7 mouse cellular contexts compared by ENCODE assay signal in the genomic region with DNA sequence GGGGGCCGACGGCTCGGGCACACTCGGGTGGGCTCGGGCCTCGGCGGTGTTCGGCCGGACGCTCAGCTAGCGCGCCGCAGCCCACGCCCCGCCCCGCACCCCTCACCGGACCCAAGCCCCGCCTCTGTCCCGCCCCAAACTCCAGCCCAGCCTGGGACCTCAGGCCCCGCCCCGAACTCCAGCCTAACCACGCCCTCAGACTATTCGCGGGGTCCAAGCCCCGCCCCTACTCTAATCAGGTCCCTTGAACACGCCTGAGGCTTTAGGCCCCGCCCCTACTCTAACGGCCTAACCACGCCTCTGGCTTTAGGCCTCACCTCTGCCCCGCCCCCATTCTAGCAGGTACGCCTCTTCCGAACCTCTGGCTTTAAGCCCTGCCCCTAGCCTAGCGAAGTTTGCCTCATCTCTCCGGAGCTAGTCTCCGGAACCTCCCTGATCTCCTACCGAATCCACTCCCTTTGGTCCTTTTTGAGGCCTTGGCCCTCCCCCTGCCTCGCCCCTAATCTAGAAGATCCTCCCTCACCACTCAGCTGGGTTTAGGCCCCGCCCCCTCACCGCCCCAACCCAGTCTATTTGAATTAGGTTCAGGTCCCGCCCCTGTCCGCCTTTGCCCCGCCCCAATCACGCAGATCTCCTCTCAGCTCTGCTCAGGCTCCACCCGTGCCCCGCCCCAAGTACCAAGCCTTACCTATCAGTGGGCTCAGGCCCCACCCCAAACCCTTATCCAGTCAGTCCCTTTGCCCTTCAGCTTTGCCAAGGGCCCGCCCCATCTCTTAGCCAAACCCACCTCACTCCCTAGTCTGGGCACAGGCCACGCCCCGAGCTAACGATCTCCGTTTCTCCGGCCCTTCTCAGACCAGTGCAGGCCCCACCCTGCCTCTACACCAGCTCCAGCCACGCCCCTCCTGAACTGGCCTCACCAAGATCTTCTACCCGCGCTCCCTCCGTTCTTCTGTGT. TPM values are rescaled to one million over a fixed set of nuclear protein-coding genes. Genes with fewer than 3 reads are reported as not detected.
DNase-seq lines count a peak whose midpoint lies in the region; ATAC-seq lines count a peak whose summit lies in the region.

No protein-coding gene starts in this region.

- peak overlapping the region; percentile 99 for H3K4me2 ChIP-seq in intestine, embryonic 16.5 days (ENCODE audit: low read depth, low read length)
- peak overlapping the region; percentile 99 for H3K4me2 ChIP-seq in midbrain, embryonic 11.5 days

- peak overlapping the region; percentile 84 for H3K4me3 ChIP-seq in intestine, embryonic 16.5 days (ENCODE audit: low read length)
- peak overlapping the region; percentile 74 for H3K4me3 ChIP-seq in midbrain, embryonic 11.5 days (ENCODE audit: low read depth, low read length)

- H3K36me3 ChIP-seq in intestine, embryonic 16.5 days (ENCODE audit: control insufficient read depth, insufficient read depth, low read length), result no peaks in the 10 kb centered on the region
- no peaks in the 10 kb centered on the region for H3K36me3 ChIP-seq in midbrain, embryonic 11.5 days (ENCODE audit: control insufficient read depth, insufficient read depth, low read length)

- peaks cover 9% of the 10 kb centered on the region for H3K4me1 ChIP-seq in intestine, embryonic 16.5 days (ENCODE audit: control insufficient read depth, insufficient read depth, low read length)
- H3K4me1 ChIP-seq in midbrain, embryonic 11.5 days (ENCODE audit: control insufficient read depth, insufficient read depth, low read length), result peaks cover 13% of the 10 kb centered on the region

- H3K9ac ChIP-seq in intestine, embryonic 16.5 days (ENCODE audit: low read depth, low read length), result peak overlapping the region; percentile 79
- H3K9ac ChIP-seq in midbrain, embryonic 11.5 days (ENCODE audit: low read length), result peak overlapping the region; percentile 72

- intact Hi-C loops in left cerebral cortex, postnatal 36 days (cut with DNase I), result loop anchor here (5.0 kb wide), 1 partner anchor 139 kb away; no protein-coding TSS in a partner anchor

- peak; percentile 95 for ATAC-seq in intestine, embryonic 16.5 days
- peak; percentile 91 for ATAC-seq in midbrain, embryonic 11.5 days (ENCODE audit: low FRiP score)

- peaks cover 3% of the 10 kb centered on the region; the same call in 1 of the 2 replicates for H3K27me3 ChIP-seq in intestine, embryonic 16.5 days (replicated peaks; ENCODE audit: control insufficient read depth, insufficient read depth, low read length)
- H3K27me3 ChIP-seq in midbrain, embryonic 11.5 days (ENCODE audit: control insufficient read depth, insufficient read depth, low read length), result peaks cover 19% of the 10 kb centered on the region

- H3K9me3 ChIP-seq in intestine, embryonic 16.5 days (ENCODE audit: control insufficient read depth, low read length), result no peaks in the 10 kb centered on the region
- no peaks in the 10 kb centered on the region for H3K9me3 ChIP-seq in midbrain, embryonic 11.5 days (ENCODE audit: control insufficient read depth, low read length)

- DNase-seq in adrenal gland, adult 8-10 months, result peak; percentile 99
- DNase-seq in embryo, embryonic 9.5 days (ENCODE audit: extremely low spot score), result peak; percentile 99
- DNase-seq in gastrocnemius, postnatal 4 days (ENCODE audit: low spot score in 2 of 2), result peak; percentile 88 to 97
- peak; percentile 93 for DNase-seq in left cerebral cortex, postnatal 36 days (ENCODE audit: low spot score in 2 of 2)
- DNase-seq in midbrain, embryonic 11.5 days (ENCODE audit: low spot score, missing footprints), result peak; percentile 99
- DNase-seq in skeletal muscle tissue, adult 2 months (ENCODE audit: low read depth, low spot score), result peak; percentile 97

- peak overlapping the region; percentile 62 for H3K27ac ChIP-seq in intestine, embryonic 16.5 days (ENCODE audit: low read length)
- no peak overlapping the region for H3K27ac ChIP-seq in midbrain, embryonic 11.5 days (ENCODE audit: low read depth, low read length)

- WGBS in intestine, embryonic 16.5 days, result under 1% methylated on average over 55 of the region's 55 CpGs
- under 1% methylated on average over 46 of the region's 55 CpGs for WGBS in midbrain, embryonic 11.5 days

RNA-seq across cellular contexts. Expression of a gene that starts 0.6 kb away (rescaled TPM):
- 10 to 100 TPM; 12.7 to 29.6 (median 19.1) TPM for total RNA-seq in adrenal gland, adult 8-10 months (2022)
- total RNA-seq in gastrocnemius, postnatal 4 days (2021), result 1 to 10 TPM; 7.5 to 8.4 TPM
- polyA plus RNA-seq in intestine, embryonic 16.5 days (2015; fragmentation: Nextera tagmentation; extraction: Ambion mirVana), result 8.7 and 10.2 TPM in 2 replicates
- total RNA-seq in left cerebral cortex, postnatal 36 days (2021), result 100 to 1,000 TPM; 104 to 129 TPM
- polyA plus RNA-seq in midbrain, embryonic 11.5 days (2014; fragmentation: Nextera tagmentation; extraction: Ambion mirVana), result 12.8 and 13.6 TPM in 2 replicates
